ENCODE assay signal across 13 mouse cellular contexts in the genomic region with DNA sequence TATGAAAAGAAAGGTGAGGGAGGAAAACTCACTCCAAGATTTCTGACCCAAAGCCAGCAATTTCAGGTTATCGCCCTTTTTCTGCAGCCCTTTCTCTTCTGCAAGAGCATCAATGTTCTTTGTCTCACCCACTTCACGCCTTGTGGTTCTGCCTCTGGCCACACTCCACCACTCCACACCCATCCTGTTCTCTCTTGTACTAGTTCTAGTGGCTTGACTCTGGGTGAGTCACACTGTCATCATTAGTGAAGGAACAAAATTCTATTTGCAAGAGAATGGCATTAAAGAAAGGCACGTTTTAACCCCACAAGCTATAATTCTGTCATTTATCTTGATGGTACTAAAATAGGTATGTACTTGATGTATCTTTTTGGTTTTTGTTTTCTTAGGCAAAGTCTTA.
"Had no signal": no experiment of that assay in that cellular context is flagged by ENCODE, and none has a peak within 500 bp of the region (broad histone marks: within the 10 kb centered on the region; RNA-seq: fewer than 3 reads in every experiment).

No protein-coding gene starts in this region.

- H3K27me3 ChIP-seq: limb, embryonic 13.5 days; midbrain, embryonic 13.5 days; neural tube, embryonic 15.5 days; stomach, embryonic 15.5 days had no signal

- H3K36me3 ChIP-seq: limb, embryonic 13.5 days; midbrain, embryonic 13.5 days; neural tube, embryonic 15.5 days; stomach, embryonic 15.5 days had no signal

- H3K9me3 ChIP-seq: limb, embryonic 13.5 days; midbrain, embryonic 13.5 days; neural tube, embryonic 15.5 days; stomach, embryonic 15.5 days had no signal

- H3K9ac ChIP-seq: limb, embryonic 13.5 days; liver, embryonic 14.5 days; lung, embryonic 14.5 days; midbrain, embryonic 13.5 days; neural tube, embryonic 15.5 days; stomach, embryonic 15.5 days had no signal

- H3K27ac ChIP-seq: limb, embryonic 13.5 days; liver, embryonic 14.5 days; midbrain, embryonic 13.5 days; neural tube, embryonic 15.5 days; stomach, embryonic 15.5 days had no signal

- DNase-seq: kidney, adult 8-10 months; kidney, postnatal 10 days; left cerebral cortex, postnatal 4 days; lung, embryonic 14.5 days; retina, postnatal 1 day; thymus, postnatal 36 days had no signal

- H3K4me2 ChIP-seq: limb, embryonic 13.5 days; lung, embryonic 14.5 days; midbrain, embryonic 13.5 days; neural tube, embryonic 15.5 days; stomach, embryonic 15.5 days had no signal

- H3K4me3 ChIP-seq: limb, embryonic 13.5 days; midbrain, embryonic 13.5 days; neural tube, embryonic 15.5 days; stomach, embryonic 15.5 days had no signal

- H3K4me1 ChIP-seq: limb, embryonic 13.5 days; midbrain, embryonic 13.5 days; neural tube, embryonic 15.5 days; stomach, embryonic 15.5 days had no signal

- ATAC-seq: inflammation-experienced regulatory T-cells, adult 6 months; intestine, postnatal 0 days; midbrain, embryonic 13.5 days had no signal
